Mouse (Mus musculus): ENCODE results near the gene Slc35f4.

DNA sequence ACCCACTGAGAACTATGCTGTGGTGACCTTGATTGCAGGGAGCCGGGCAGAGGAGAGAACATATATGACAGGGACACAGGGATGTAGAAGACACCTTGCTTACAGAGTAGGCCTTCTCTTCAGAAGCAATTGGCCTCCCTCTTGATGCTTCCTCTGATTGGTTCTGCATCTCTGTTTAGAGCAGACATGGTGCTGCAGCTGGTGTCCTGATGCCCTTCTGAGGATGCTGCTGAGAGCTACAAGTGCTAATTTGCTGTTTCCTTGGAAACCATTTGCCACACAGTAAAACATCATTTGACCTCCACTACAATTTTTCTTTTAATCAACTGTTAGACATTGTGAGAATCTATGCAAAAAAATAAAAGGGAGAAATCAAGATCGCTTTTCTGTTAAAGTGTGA lies 180.0 kb downstream of the Slc35f4 start:
- TF ChIP-seq POLR2A (IDR thresholded peaks at IDR 0.05; ENCODE audit: control insufficient read depth, extremely low read depth, insufficient read depth, low read length, poor library complexity): no peak
- no peak for TF ChIP-seq CTCF (IDR thresholded peaks at IDR 0.05; ENCODE audit: borderline replicate concordance, control insufficient read depth, extremely low read depth, insufficient read depth, low read length, poor library complexity)
